Mouse (Mus musculus): Measurements from ENCODE around the gene Lum. TPM values are rescaled to one million over a fixed set of nuclear protein-coding genes. Genes with fewer than 3 reads are reported as not detected.

The Lum gene
- polyA plus RNA-seq, 1 experiment from 2014 or later = 70.1 TPM

Other genes starting within 250 kb of the Lum start
- 36.0 and 39.5 TPM in 2 replicates for gene Dcn, start 85.5 kb upstream of the Lum start, polyA plus RNA-seq (2014; fragmentation: Nextera tagmentation; extraction: Ambion mirVana)
- gene Kera, start 41.8 kb downstream of the Lum start, polyA plus RNA-seq (2014; fragmentation: Nextera tagmentation; extraction: Ambion mirVana) = 0.08 and 0.23 TPM in 2 replicates
- 0.48 and 0.63 TPM in 2 replicates for gene Epyc, start 78.9 kb downstream of the Lum start, polyA plus RNA-seq (2014; fragmentation: Nextera tagmentation; extraction: Ambion mirVana)
- gene Ccer1, start 127.9 kb downstream of the Lum start, polyA plus RNA-seq (2014; fragmentation: Nextera tagmentation; extraction: Ambion mirVana) = not detected in 2 replicates
- gene C030005K15Rik, start 161.6 kb downstream of the Lum start, polyA plus RNA-seq (2014; fragmentation: Nextera tagmentation; extraction: Ambion mirVana) = not detected in 2 replicates